ENCODE assay signal across 7 mouse cellular contexts in genomic region chr9:106369801-106370485, GRCm38 (mm10). TPM values are rescaled to one million over a fixed set of nuclear protein-coding genes. Genes with fewer than 3 reads are reported as not detected.
DNase-seq lines count a peak whose midpoint lies in the region; ATAC-seq lines count a peak whose summit lies in the region.

No protein-coding gene starts in this region.

- H3K9ac ChIP-seq in heart, embryonic 12.5 days: peak overlapping the region; percentile 91
- H3K9ac ChIP-seq in midbrain, embryonic 16.5 days (ENCODE audit: low read depth, low read length): peak overlapping the region; percentile 95

- H3K36me3 ChIP-seq in heart, embryonic 12.5 days: peaks cover 36% of the 10 kb centered on the region
- peaks cover 13% of the 10 kb centered on the region for H3K36me3 ChIP-seq in midbrain, embryonic 16.5 days (ENCODE audit: control insufficient read depth, insufficient read depth, low read length)

- peak overlapping the region; percentile 92 for H3K27ac ChIP-seq in heart, embryonic 12.5 days (ENCODE audit: poor library complexity, severe bottlenecking)
- H3K27ac ChIP-seq in midbrain, embryonic 16.5 days (ENCODE audit: low read length): peak overlapping the region; percentile 98

- peak; percentile 42 for DNase-seq in right cerebral cortex, postnatal 14 days
- no peak for DNase-seq in right cerebral cortex, postnatal 36 days (ENCODE audit: low spot score in 2 of 2)
- DNase-seq in cerebellum, postnatal 14 days: peak; percentile 52 to 61
- DNase-seq in kidney, postnatal 10 days: peak; percentile 61

- peak overlapping the region; percentile 80 for H3K4me3 ChIP-seq in heart, embryonic 12.5 days
- H3K4me3 ChIP-seq in midbrain, embryonic 16.5 days (ENCODE audit: low read depth, low read length): peak overlapping the region; percentile 88

- H3K4me1 ChIP-seq in heart, embryonic 12.5 days (replicated peaks): peaks cover 56% of the 10 kb centered on the region
- peaks cover 35% of the 10 kb centered on the region for H3K4me1 ChIP-seq in midbrain, embryonic 16.5 days (ENCODE audit: control insufficient read depth, insufficient read depth, low read length)

- no peaks in the 10 kb centered on the region for H3K9me3 ChIP-seq in heart, embryonic 12.5 days (replicated peaks)
- H3K9me3 ChIP-seq in midbrain, embryonic 16.5 days (replicated peaks; ENCODE audit: control insufficient read depth, low read length, poor library complexity, severe bottlenecking): no peaks in the 10 kb centered on the region

- H3K27me3 ChIP-seq in heart, embryonic 12.5 days (replicated peaks): no peaks in the 10 kb centered on the region
- no peaks in the 10 kb centered on the region for H3K27me3 ChIP-seq in midbrain, embryonic 16.5 days (ENCODE audit: control insufficient read depth, insufficient read depth, low read depth, low read length)

- peak overlapping the region; percentile 94 for H3K4me2 ChIP-seq in heart, embryonic 12.5 days
- H3K4me2 ChIP-seq in midbrain, embryonic 16.5 days (ENCODE audit: low read length): peak overlapping the region; percentile 83

- no peak for ATAC-seq in heart, embryonic 12.5 days (ENCODE audit: insufficient number of reproducible peaks, low FRiP score)
- no peak for ATAC-seq in midbrain, embryonic 16.5 days
- ATAC-seq in frontal cortex, adult (ENCODE audit: low TSS enrichment): no peak

- 8% methylated on average over 11 of the region's 11 CpGs for WGBS in heart, embryonic 12.5 days
- 7% methylated on average over 11 of the region's 11 CpGs for WGBS in midbrain, embryonic 16.5 days

RNA-seq across cellular contexts. Expression of gene Dusp7, which starts 1.5 kb away (rescaled TPM):
- 16.9 and 20.1 TPM in 2 replicates for polyA plus RNA-seq in heart, embryonic 12.5 days (2016; fragmentation: Nextera tagmentation; extraction: Ambion mirVana)
- polyA plus RNA-seq in midbrain, embryonic 16.5 days (2015; fragmentation: Nextera tagmentation; extraction: Ambion mirVana): 12.3 and 13.2 TPM in 2 replicates

RNA-seq across cellular contexts. Expression of gene Rpl29, which starts 59.3 kb away (rescaled TPM):
- 608 and 648 TPM in 2 replicates for polyA plus RNA-seq in heart, embryonic 12.5 days (2016; fragmentation: Nextera tagmentation; extraction: Ambion mirVana)
- 551 and 555 TPM in 2 replicates for polyA plus RNA-seq in midbrain, embryonic 16.5 days (2015; fragmentation: Nextera tagmentation; extraction: Ambion mirVana)

Comparison
In these comparisons a context has a peak if more than half of its experiments do, and no peak if none do; other contexts are left out.
1. DNase-seq: peak in right cerebral cortex, postnatal 14 days (single experiment), cerebellum, postnatal 14 days (2 of 2) and kidney, postnatal 10 days (single experiment); none in right cerebral cortex, postnatal 36 days (0 of 2).